Mouse (Mus musculus) heart, adult 8-10 months (tissue): Measurements from ENCODE around the gene Parp14. TPM values are rescaled to one million over a fixed set of nuclear protein-coding genes. Genes with fewer than 3 reads are reported as not detected.
A peak's percentile ranks its signal among the peaks of the same experiment; 100 is the strongest.

Experiments
- DNase-seq: peaks from one replicate; pipeline ENCODE4 v3.0.0; 2022; ENCODE audit warnings: low spot score
- total RNA-seq, 4 experiments: library from RNA; stranded (reverse); gene quantifications; 2 replicates each; pipeline ENCODE4 v1.2.4; 2022

Parp14 gene
- total RNA-seq, 4 experiments from 2014 or later, result 8.3 to 12.5 (median 10.3) TPM

- DNase-seq, result peak; percentile 39
Observed at GRCm38 (mm10) chr16:35870581-35871047, 730 bp downstream of the Parp14 start.

- no peak for DNase-seq
Observed at GRCm38 (mm10) chr16:35869656-35870055, 1.7 kb downstream of the Parp14 start.

DNA sequence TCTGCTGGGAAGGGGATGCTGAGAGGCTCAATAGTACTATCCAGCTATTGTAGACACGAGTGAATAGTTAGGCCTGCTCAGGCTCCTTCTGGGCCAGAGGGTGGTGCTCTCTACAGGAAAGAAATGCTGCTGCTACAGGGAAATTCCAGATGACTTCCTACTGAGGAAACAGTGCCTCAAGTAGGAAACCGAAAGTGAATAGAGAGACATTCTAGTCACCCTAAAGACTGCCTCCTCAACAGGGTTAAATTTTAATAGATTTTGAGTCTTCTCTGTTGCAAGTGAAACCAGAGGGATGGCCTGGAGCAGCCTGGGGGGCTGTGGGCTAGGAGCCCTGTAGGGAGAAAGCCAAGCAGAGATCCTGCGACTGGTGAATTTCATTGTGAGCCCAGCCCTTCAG is 2.2 kb downstream of the Parp14 start:
- DNase-seq, result peak; percentile 73

DNA sequence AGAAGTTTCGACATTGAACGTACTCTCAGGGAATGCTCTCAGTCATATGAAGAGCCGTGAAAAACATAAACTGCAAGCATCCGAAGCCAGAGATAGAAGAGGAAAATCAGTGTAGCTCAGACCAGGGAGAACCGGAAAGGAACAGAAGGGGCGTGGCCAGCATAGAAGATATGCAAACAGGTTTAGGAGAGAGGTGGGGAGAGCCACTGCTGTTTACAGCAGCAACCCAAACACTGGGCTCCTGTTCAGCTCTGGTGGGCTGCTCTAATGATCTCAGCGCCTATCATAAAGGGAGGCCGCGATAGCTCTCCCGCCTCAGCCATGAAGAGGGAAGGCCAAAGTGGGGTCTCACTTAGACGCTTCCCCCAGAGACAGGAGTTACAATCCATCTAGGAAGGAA is 3.6 kb downstream of the Parp14 start:
- DNase-seq, result no peak

DNA sequence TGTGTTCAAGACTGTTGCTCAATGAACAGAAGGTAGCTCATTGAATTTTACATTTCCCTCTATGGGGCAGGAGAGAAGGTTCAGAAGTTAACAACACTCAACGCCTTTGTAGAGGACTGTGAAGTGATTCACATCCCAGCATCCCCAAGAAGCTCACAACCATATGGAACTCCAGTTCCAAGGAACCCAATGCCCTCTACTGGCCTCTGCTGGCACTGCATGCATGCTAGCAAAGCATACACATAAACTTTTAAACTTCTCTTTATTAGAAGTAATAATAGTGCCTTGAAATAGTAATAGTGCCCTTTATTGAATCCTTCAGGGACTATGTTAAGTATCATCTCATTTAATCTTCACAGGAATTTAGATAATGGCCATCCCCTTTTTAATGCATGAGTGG is 9.3 kb downstream of the Parp14 start:
- no peak for DNase-seq

DNA sequence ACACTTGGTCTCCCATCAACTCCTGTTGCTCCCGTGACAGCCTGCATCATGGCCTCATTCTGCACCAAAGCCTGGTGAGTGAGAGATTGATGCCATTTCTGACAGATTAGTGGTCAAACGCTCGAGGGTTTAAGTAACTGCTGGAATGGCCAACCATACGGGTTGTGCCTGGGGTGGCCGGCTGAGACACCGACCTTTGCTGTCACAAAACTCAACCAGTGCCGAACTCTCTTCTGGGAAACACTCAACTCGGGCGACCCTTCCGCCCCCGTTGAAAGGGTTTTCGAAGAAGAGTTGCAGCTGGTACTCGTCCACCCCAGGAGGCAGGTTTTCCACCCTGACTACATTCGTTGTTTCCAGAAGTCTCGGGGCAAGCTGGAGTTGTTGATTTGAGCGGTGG is 11.1 kb downstream of the Parp14 start:
- no peak for DNase-seq

- DNase-seq, result no peak
Observed at GRCm38 (mm10) chr16:35856766-35857165, 14.6 kb downstream of the Parp14 start.

- peak; percentile 20 for DNase-seq
Observed at GRCm38 (mm10) chr16:35855846-35856245, 15.5 kb downstream of the Parp14 start.

DNA sequence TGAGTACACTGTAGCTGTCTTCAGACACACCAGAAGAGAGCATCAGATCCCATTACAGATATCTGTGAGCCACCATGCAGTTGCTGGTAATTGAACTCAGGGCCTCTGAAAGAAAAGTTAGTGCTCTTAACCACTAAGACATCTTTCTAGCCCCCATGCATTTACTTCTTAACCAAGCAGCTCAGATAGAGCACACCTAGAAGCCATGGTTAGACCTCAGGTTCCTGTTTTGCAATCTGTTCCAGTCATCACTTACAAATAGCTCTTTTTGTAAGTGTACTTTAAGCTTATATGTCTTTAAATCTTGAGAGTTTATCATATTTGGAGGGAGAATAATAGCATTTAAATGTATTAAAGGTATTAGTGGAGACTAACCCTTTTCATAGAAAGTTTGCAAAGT is 24.2 kb downstream of the Parp14 start:
- no peak for DNase-seq

DNA sequence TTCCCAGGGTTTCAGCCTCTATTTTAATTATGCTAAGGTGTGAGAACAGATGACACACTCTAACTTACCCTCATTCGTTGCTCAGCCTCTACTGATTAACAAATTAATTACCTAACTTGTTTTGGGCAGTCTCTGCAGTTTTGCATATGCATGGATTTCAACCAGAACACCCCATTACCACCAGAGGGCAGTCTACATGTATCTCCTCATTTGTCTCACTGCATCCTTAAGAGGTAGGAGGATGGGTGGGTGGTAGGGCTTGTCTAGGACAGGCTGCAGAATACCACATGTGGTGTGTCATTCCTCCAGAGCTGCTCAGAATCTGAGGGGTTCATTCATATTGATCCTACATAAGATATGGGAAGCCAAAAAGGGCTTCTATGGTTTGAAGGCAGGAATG is 31.7 kb downstream of the Parp14 start:
- peak; percentile 42 for DNase-seq

DNA sequence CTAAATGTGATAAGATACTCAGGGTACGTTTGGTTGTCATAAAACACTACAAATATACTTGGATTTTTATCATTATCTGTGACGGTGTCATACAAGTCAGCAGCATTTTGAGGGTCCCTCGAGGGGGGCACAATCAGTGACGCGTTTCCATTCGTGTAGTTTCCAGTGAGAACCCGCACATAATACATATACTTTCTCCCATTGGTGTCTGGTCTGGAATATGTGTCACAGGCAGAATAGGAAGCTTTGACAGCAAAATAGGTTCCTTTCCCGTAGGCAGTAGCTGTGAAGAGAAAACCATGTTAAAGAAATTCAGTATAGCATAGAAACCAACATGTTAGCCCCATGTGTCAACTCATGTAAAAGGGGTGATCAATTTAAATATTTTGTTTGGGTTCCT is 36.7 kb downstream of the Parp14 start:
- no peak for DNase-seq

- no peak for DNase-seq
Observed at GRCm38 (mm10) chr16:35832926-35833325, 38.4 kb downstream of the Parp14 start.

DNA sequence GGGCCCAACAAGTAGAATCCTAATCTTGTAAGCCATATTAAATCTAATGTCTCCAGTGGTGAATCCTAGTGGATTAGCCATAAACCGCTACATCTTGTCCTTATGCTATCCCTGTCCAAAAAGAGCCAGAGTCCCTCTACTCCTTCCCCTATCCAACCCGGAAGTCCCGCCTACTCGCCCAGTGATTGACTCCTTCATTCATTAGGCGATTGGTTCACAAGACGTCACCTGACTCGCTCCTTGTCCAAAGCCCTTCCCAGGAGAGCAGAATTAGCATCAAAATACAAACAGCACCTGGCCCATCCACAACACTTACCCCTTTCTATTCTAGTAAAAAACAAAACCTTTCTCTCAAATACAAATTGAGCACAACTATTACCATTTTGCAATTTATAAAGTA is 41.3 kb downstream of the Parp14 start:
- no peak for DNase-seq

- peak; percentile 82 for DNase-seq
Observed at GRCm38 (mm10) chr16:35817255-35818089, 53.9 kb downstream of the Parp14 start.

- DNase-seq, result no peak
Observed at GRCm38 (mm10) chr16:35813119-35813518, 58.2 kb downstream of the Parp14 start.

DNA sequence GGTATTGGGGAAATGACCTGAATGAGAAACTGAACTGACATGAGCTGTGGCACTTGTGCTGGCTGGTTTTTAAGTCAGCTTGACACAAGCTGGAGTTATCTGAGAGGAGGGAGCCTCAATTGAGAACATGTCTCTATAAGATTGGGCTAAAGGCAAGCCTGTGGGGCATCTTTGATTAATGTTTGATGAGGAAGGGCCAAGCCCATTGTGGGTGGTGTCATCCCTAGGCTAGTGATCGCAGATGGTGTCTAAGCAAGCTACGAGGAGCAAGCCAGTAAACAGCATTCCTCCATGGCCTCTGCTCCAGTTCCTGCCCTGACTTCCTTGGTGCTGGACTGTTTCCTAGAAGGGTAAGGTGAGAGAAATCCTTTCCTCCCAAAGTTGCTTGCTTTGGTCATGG is 62.5 kb downstream of the Parp14 start:
- DNase-seq, result no peak

DNA sequence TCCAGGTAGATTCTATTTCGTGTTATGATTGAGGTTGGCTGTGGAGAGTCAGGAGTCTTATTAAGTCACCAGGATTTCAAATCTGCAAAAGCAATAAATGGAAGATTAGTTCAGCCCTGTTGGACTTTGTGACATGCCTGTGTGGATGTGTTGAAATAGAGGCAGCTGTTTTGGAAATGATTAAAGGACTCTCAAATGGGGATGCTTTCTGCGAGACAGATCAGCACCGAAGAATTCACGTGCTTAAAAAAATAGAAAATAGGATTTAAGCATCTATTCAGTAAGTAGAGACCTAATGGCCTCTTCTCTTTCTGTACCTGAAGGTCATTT is 63.7 kb downstream of the Parp14 start:
- no peak for DNase-seq

DNA sequence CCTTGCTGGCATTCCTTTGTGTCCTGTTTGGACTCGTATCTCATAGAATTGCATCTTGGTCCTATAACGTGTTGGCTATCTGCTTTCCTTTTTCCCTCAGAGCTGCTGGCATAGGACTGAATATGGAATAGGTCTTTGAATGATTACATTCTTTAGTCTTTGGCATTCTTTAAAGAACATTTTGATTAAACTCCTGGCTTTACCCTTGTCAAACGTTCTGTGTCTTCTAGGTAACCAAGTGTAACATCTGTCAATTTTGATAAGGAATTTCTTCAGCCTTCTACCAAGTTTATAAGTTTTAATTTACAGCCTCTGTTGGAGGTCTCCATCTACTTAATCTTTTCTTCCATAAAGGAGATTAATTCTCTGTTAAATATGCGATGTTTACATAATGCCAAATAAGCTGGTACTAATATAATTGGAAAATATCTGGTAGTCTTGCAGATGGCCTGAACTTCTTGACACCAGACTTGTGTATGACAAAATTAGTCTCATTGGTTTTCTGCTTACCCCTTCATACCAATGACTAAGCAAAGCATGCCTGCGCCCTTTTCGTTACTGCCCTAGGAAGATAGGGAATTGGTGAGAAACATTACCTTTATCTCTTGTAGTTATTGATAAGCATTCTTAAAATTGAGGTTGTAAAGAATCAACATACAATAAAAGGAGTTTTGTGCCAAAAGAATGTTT is 64.2 kb downstream of the Parp14 start:
- no peak for DNase-seq

- no peak for DNase-seq
Observed at GRCm38 (mm10) chr16:35803723-35804122, 67.6 kb downstream of the Parp14 start.

- DNase-seq, result no peak
Observed at GRCm38 (mm10) chr16:35802163-35802562, 69.2 kb downstream of the Parp14 start.

DNA sequence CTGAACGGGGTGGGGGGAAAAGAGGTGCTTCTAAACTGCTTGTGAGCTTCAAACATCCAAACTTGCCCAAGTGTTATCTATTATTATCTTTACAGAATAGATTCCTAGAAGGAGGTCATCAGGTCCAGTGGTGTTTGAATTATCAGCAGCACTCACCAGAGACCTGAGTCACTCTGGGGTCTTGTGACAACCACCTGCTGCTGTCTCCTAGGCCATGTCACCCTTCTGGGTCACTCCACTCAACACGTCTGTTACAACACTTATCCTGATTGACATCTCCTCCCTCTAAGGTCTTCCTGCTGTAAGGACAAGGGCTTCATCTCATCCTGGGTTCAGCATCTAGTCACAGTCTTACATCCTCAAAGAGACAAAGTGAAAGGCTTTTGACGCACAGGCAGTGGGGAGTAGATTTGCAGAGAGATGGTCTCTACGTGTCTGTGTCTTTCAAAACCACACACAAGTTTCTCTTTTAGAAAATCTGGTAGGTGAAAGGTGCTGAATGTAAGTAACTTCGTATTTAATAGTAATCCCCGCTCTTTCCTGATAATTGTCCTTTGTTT is 79.3 kb downstream of the Parp14 start:
- no peak for DNase-seq

- no peak for DNase-seq
Observed at GRCm38 (mm10) chr16:35788330-35788729, 83.0 kb downstream of the Parp14 start.
